Mouse (Mus musculus) gastrocnemius, postnatal 25 days (tissue): ENCODE results near the gene Hoxd11. TPM values are rescaled to one million over a fixed set of nuclear protein-coding genes. Genes with fewer than 3 reads are reported as not detected.

Experiments used
- DNase-seq: peaks from one replicate; pipeline ENCODE4 v3.0.0; 2022
- total RNA-seq, 2 experiments: library from RNA; stranded (reverse); gene quantifications; 1 replicate in 1 of 2; 2 replicates in 1 of 2; pipeline ENCODE4 v1.2.3; 2021

Hoxd11 gene
- total RNA-seq, 2 experiments from 2014 or later: 0.26 TPM; not detected in 1

DNA sequence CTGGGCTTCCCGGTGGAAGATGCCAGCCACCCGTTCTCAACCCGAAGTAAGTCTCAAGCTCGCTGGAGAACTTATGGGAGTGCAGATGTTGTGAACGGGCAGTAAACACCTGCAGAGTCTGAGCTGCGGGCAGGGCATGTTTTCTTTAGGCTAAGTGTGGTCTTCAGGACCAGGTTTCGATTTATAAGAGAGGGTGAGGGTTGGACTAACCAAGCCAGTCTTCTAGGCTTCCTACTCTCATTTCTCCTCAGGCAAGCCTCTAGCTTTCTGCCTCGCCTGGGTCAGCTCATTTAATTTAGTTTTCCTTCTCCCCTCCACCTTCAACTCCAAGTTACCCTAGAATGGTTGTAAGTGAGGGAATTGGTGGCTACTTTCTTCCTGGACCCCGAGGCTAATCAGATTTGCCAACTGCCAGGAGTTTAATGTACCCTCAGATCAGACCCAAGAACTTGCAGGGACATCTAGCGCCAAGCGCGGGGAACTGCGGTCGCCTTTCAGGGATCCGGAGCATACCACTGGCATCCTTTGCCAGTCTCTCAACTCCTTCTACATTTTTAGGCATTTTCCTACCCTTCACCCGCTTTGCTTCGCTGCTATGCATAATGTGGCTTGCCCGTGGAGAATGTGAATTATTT is 15.9 kb upstream of the Hoxd11 start:
- no peak for DNase-seq

- DNase-seq: no peak
Observed at GRCm38 (mm10) chr2:74666411-74666810, 12.9 kb upstream of the Hoxd11 start.

DNA sequence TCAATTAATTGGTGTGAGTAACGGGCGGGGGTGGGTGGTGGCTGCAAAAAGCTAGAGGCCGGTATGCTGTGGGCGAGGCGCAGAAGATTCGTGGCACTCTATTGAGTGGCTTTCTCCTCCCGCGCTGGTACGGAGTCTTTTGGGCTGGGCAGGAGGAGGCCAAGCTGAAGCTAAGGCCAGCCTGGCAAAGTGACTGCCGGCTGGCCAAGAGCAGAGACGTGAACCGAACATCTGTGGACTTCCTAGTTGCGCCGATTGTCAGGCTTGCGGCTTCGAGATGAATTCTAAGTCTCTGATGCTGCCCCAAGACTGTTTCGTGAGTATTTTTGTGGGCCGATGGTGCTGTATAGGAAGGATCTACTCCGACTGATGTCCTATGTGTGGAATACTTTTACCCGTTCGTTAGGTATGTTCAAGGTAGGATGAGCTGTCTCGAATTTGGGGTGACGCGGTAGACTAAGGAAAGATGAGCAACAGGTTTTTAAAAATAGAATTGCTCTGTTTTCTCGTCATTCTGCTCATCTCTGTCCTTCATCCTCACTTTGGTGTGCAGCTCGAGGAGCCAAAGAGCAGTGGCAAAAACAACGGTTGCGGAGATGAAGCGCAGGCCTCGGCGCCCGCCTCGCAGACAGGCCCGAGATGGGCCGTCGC is 12.0 kb upstream of the Hoxd11 start:
- DNase-seq: no peak

- DNase-seq: no peak
Observed at GRCm38 (mm10) chr2:74667842-74668357, 11.5 kb upstream of the Hoxd11 start, which contains the start of gene Hoxd13. Gene Hoxd13 (plus strand): TSS chr2:74668310.

- no peak for DNase-seq
Observed at GRCm38 (mm10) chr2:74668370-74669229, 10.8 kb upstream of the Hoxd11 start.

DNA sequence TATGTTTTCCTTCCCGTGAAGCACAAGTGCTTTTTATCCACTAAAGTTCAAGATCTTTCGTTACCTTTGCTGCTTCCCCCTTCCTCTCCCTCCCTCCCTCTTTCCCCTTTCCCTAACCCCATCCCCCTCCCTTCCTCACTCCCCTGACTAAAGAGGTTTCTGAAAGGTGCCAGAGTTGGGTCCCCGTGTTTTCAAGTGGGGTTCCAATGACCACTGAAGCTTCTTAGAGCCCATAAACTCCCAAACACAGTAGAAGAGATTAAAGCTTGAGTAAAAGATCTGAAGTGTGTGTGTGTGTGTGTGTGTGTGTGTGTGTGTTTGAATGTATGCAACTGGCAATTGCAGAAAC is 10.2 kb upstream of the Hoxd11 start:
- no peak for DNase-seq

DNA sequence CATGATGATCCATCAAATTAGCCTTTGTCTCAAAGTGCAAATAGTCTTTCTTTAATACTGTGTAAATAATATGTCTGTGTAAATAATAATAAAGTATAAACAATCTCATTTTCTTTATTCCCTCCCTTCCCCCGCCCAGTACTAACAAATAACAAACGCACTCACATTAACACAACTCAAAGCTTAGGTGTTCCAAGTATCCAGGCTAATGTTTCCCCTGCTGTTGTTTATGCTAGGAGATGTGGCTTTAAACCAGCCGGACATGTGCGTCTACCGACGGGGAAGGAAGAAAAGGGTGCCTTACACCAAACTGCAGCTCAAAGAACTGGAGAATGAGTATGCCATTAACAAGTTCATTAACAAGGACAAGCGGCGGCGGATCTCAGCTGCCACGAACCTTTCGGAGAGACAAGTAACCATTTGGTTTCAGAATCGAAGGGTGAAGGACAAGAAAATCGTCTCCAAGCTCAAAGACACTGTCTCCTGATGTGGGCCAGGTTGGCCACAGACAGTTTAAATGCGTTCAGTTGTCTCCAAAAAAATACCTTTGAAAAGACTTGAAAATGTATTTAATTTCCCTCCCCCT is 9.6 kb upstream of the Hoxd11 start:
- DNase-seq: no peak

GRCm38 (mm10) chr2:74670632-74671188 is 8.6 kb upstream of the Hoxd11 start:
- DNase-seq: no peak

DNA sequence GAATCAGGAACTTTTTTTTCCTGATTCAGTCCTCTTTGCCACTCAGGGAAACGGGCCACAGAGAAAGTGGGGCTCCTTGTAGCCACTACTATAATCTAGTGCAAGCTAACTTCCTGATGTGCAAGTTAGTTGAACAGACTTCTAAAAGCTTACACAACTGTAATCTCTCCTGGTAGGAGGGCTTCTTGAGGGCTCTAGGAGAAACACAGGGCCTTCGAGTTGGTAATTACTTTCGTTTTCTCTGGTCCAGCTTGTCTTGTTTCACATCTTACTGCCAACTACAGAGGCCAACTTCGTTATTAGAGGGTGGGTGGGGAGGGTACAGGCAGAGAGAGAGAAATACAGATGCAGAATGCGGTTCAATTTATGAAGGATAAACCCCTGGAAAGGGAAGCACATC is 7.5 kb upstream of the Hoxd11 start:
- no peak for DNase-seq

DNA sequence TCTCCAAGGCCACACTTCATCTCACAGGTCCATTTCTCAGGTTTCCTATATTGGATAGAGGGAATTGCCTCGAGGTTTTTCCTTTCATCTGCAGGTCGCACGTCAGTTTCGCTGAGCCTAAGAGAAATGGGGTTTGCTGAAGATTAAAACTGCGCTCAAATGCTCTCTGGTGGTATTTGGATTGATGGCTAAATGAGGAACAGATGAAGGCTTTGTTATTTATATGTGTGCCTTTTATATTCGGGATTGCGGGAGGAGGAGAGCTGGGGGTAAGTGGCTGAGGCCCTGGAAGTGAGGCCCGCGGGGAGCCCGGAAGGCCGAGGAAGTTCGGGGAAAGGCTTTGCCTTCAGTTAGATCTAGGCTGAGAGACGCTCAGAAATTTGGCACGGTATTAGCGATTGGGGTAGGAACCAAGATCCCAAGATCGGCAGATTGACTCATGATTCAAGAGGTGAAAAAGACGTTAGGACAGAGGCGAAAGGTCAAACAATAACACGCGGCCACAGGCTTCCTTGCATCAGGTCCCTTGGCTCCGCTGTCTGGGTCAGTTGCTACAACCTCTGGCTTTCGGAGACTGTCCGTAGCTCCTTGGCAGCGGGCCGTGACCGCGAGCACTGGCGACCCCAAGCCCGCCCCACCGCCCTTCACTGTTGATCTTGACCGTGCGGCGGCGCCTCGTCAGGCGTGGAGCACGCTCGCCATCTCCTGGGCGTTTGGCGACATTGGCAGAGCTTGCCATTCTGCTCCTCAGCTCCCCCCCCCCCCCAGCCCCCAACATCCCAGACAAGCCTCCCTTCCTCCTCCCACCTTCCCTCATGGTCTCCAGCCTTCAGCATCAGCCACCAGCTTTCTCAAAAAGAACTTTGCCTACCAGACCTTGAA is 6.6 kb upstream of the Hoxd11 start:
- DNase-seq: no peak

- DNase-seq: no peak
Observed at GRCm38 (mm10) chr2:74673835-74674425, 5.4 kb upstream of the Hoxd11 start.

DNA sequence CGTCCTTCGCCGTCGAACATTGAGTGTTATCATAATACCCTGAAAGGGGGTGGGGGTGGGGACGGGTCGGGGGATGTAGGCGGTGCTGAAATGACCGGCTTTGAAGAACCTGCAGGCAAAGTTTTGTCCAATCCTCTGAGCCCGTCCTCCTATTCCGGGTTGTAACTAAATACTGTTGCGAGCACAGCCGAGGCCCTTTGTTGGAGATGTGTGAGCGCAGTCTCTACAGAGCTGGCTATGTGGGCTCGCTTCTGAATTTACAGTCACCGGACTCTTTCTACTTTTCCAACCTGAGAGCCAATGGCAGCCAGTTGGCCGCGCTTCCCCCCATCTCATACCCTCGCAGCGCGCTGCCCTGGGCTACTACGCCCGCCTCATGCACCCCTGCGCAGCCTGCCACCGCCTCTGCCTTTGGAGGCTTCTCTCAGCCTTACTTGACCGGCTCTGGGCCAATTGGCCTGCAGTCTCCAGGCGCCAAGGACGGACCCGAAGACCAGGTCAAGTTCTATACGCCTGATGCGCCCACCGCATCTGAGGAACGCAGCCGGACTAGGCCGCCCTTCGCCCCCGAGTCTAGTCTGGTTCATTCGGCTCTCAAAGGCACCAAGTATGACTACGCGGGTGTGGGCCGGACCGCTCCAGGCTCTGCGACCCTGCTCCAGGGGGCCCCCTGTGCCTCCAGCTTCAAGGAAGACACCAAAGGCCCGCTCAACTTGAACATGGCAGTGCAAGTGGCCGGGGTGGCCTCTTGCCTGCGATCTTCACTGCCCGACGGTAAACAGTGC is 4.3 kb upstream of the Hoxd11 start, which contains the start of gene Hoxd12:
Gene Hoxd12, plus strand, starts transcription at position 133 of the 785 bp plus-strand sequence.
- no peak for DNase-seq

- no peak for DNase-seq
Observed at GRCm38 (mm10) chr2:74675666-74676282, 3.6 kb upstream of the Hoxd11 start.

DNA sequence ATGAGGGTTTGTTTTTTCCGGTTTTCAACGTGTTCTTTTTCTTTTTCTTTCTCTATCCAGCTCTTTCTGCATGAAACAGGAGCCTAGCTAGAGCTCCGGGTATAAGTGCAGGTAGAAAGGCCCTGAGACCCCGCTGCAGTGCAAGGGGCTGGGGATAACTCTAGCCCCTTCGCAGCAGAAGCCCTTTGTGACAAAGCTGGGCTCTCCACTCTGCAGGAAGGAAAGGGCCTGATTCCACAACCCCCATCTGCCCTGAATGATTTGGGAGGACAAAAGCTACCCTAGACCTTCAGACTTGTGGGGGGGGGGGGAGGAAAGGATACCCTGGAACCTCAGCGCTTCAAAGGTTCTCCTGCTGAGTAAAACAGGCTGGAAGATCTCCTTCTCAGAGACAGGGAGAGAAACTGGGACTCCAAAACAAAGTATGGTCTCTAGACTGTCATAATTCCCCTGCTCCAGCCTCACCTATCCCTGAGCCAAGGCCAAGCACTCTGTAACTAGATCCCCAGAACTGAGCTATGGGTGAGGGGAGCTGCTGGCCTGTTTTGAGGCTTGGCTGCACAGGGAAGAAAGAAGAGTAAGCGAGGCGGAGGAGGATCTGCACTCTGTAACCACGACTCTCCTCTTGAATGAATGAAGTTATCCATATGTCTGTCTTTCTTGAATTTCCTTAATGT is 2.8 kb upstream of the Hoxd11 start:
- DNase-seq: no peak

DNA sequence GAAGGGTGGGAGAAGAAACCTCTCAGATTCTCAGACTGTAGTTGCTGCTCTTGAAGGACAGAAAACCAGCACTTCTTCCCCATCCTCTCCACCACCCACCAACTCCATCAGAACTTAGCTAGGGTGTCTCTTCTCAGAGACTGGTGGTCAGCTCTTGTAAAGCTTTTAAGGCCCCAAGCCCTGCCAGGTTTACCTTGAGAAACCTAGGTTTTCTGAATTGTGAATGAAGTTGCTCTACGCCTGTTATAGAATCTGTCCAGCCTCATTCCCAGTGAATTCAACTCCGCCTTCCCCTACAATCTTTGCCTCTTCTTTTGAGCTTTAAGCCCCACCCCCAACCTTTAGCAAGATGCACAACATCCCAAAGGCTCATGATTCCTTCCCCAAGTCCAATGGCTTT is 2.3 kb upstream of the Hoxd11 start:
- DNase-seq: no peak

DNA sequence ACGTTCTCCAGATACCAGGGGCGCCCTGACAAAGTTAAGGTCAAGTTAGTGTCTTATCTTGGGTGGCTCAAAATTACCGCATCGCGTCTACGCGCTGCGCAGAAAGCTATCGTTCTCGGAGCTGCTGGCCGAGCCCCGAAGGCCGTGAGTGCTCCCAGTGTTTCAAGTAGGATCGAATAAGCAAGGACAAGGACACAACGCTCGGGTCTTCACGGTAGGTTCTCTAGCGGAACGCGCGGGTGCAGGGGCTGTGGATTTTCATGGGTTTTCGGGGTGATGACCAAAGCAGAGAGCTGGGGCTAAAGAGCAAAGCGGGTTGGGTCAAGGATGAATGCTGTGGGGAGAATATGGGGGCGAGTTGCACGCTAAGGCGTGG is 227 bp downstream of the Hoxd11 start:
- no peak for DNase-seq

DNA sequence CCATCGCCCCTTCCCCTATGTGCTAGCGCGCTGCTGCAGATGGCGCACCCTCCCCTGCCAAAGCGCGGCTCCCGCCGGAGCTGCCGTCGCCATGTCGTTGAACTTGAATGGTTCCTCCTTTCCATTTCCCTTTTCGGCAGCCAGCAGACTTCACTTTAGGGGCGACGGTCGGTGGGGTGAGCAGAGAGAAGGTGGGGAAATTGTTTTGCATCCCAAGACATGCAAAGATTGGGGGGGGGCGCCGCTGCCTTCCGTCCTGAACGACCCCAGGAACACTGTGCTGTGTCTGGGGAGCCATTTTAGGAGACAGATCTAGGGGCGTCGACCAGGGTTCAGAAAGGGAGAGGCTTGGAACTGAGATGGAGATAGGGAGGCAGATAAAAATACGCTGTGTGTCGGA is 623 bp downstream of the Hoxd11 start:
- no peak for DNase-seq

GRCm38 (mm10) chr2:74680561-74681398 is 1.4 kb downstream of the Hoxd11 start:
- no peak for DNase-seq
